Mouse (Mus musculus): ENCODE data around the gene Ece1.
A peak's percentile ranks its signal among the peaks of the same experiment; 100 is the strongest.

GRCm38 (mm10) chr4:137959889-137960665, 98.0 kb downstream of the Ece1 start:
- TF ChIP-seq CTCF (IDR thresholded peaks at IDR 0.05; ENCODE audit: low read depth, low read length) (peak; percentile 55), POLR2AphosphoS5 (IDR thresholded peaks at IDR 0.05; ENCODE audit: insufficient replicate concordance, low read depth, low read length) (no peak)

Data from G1E (cell line).